Mouse (Mus musculus) hindbrain, embryonic 16.5 days (tissue): ENCODE measurements around the gene Ficd. TPM values are rescaled to one million over a fixed set of nuclear protein-coding genes. Genes with fewer than 3 reads are reported as not detected.

Experiments used
- ATAC-seq: fragments of 200-750 bp; cut with Nextera tagmentation; 2 replicates; pipeline ENCODE4 v1.8.0; 2017; ENCODE audit warnings: moderate TSS enrichment, moderate library complexity
- H3K27ac ChIP-seq: fragments of 300-500 bp; sonication (generic); 2 replicates; pipeline ENCODE4 v1.5.1; 2014; ENCODE audit warnings: low read depth, mild to moderate bottlenecking, control low read depth, low read length, moderate library complexity
- H3K27me3 ChIP-seq: fragments of 300-500 bp; sonication (generic); replicated peaks from 2 replicates; pipeline ENCODE4 v1.6.1; 2014; ENCODE audit warnings: low read length; ENCODE audit not compliant: control insufficient read depth, insufficient read depth
- H3K36me3 ChIP-seq: fragments of 300-500 bp; sonication (generic); 2 replicates; pipeline ENCODE4 v1.6.1; 2014; ENCODE audit warnings: mild to moderate bottlenecking, low read length, moderate library complexity, mixed read lengths; ENCODE audit not compliant: control insufficient read depth, insufficient read depth
- H3K4me1 ChIP-seq: fragments of 300-500 bp; sonication (generic); 2 replicates; pipeline ENCODE4 v1.6.1; 2014; ENCODE audit warnings: low read depth, low read length; ENCODE audit not compliant: control insufficient read depth, insufficient read depth
- H3K4me2 ChIP-seq: fragments of 300-500 bp; sonication (generic); 2 replicates; pipeline ENCODE4 v1.6.1; 2014; ENCODE audit warnings: mild to moderate bottlenecking, low read length, control low read depth, moderate library complexity
- H3K4me3 ChIP-seq: fragments of 300-500 bp; sonication (generic); 2 replicates; pipeline ENCODE4 v1.5.1; 2014; ENCODE audit warnings: mild to moderate bottlenecking, low read length, control low read depth, moderate library complexity
- H3K9ac ChIP-seq: fragments of 300-500 bp; sonication (generic); 2 replicates; pipeline ENCODE4 v1.6.1; 2014; ENCODE audit warnings: low read depth, mild to moderate bottlenecking, control low read depth, low read length, moderate library complexity
- H3K9me3 ChIP-seq: fragments of 300-500 bp; sonication (generic); 2 replicates; pipeline ENCODE4 v1.6.1; 2014; ENCODE audit warnings: mild to moderate bottlenecking, low read length, moderate library complexity; ENCODE audit not compliant: control insufficient read depth
- WGBS: fragments of 180-500 bp; shearing (Covaris S2); extraction: QIAGEN DNeasy Blood & Tissue Kit; methylation state at CpG from one replicate; pipeline ENCODE4 v1.1.7; 2014; 5-methylcytosine and 5-hydroxymethylcytosine counted together
- polyA plus RNA-seq: library from polyadenylated mRNA; unstranded; fragments of >200 nt; fragmentation: Nextera tagmentation; extraction: Ambion mirVana; gene quantifications from 2 replicates; pipeline ENCODE4 v1.2.1, GENCODE M21; 2015

Gene Ficd
- polyA plus RNA-seq, 1 experiment from 2014 or later = 10.9 TPM

DNA sequence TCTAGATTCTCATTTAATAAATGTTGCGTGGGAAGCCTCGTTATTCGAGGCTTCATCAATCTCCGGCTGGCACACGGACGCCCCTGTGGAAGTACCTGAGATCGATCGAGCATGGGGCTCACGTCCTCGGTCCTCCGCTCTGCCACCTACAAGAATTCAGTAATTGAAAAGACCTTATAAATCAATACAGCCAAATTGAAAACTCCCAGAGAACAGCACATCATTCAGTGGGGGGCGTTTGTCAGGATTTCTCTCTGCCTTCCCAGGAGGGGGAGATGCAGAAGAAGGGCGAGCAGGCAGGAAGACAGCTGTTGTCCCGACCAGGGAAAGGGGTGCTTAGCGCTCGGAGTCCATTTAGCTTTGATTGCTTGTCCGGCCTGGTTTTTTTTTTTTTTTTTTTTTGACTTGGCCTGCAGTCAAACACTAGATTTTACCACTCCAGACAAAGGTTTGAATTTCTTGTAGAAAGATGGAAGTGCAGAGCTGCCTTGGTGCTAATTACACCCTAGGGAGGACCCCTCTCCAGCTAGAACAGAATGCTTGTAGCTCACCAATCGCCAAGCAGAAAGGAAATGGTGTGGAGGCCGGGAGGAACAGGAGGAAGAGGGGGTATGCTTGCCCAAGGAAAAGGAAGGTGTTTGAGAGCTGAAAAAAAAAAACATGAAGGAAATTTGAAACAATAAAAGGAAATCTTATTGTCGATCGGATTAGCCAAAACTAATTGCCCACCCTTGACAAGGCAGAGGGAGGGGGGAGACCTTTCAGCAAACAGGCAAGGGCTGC lies 31.6 kb upstream of the Ficd start:
- WGBS = 36% methylated on average over 21 of the region's 21 CpGs

DNA sequence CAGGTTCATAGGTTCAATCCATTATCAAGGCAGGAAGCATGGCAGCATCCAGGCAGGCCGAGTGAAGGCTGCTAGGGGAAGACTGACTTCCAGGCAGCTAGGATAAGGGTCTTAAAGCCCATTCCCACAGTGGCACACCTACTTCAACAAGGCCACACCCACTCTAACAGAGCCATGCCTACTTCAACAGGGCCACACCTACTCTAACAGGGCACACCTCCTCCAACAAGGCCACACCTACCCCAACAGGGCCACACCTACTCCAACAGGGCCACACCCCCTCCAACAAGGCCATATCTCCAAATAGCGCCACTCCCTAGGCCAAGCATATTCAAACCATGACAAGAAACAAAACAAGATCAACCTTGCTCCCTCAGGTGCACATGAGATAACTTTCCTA lies 22.7 kb upstream of the Ficd start:
- no peak for ATAC-seq
- Histone ChIP-seq H3K4me2 (no peak overlapping the region), H3K36me3 (no peaks in the 10 kb centered on the region), H3K4me1 (peaks cover 18% of the 10 kb centered on the region), H3K9ac (no peak overlapping the region), H3K27me3 (no peaks in the 10 kb centered on the region), H3K4me3 (no peak overlapping the region), H3K9me3 (no peaks in the 10 kb centered on the region), H3K27ac (no peak overlapping the region)
- 71% methylated on average over 2 of the region's 2 CpGs for WGBS

More for the DNA sequence above, 31.6 kb upstream of the Ficd start:
- peak overlapping the region; percentile 62 for H3K27ac ChIP-seq
- H3K9ac ChIP-seq = no peak overlapping the region
- H3K4me2 ChIP-seq = no peak overlapping the region
- H3K27me3 ChIP-seq = no peaks in the 10 kb centered on the region
- peaks cover 12% of the 10 kb centered on the region for H3K4me1 ChIP-seq
- H3K9me3 ChIP-seq = no peaks in the 10 kb centered on the region
- H3K36me3 ChIP-seq = no peaks in the 10 kb centered on the region
- ATAC-seq = peak; percentile 77
- H3K4me3 ChIP-seq = no peak overlapping the region

DNA sequence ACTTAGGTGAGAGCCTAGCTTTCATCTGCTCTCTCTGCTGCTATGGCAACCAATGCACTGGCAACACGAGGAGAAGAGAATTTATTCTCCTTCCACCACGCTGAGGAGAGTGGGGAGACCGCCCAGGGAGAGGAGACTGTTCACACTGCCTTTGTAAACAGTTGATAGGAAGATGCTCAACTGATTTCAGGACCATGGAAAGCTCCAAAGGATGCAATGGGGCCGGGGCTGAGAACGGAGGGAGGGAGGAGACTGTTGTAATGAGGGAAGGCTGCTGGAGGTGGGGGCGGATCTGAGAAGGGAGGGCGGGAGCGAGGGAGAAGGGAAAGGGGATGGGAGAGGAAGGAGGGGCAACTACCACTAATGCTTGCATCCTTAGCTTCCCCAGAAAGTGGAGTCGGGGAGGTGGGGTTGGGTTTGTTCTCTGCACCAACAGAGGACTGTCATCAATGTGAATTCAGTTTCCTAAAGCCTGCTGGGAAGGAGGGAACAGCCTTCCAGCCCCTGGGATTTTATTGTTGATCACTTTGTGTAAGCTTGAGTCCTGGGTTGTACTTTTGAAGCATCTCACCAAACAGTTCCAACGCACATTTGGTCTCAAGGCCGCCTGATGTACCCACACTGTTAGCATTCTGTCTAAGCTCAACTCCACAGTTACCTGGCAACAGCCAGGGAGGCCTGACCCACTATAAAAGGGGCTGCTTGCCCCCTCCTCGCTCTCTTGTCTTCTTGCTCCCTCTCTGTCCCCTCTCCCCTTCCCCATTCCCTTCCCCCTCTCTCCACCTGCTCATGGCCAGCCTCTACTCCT lies 18.8 kb upstream of the Ficd start:
- H3K27me3 ChIP-seq = no peaks in the 10 kb centered on the region
- no peak overlapping the region for H3K9ac ChIP-seq
- 4% methylated on average over 12 of the region's 12 CpGs for WGBS
- peak; percentile 92 for ATAC-seq
- peak overlapping the region; percentile 34; the same call in 1 of the 2 replicates for H3K4me2 ChIP-seq
- H3K4me3 ChIP-seq = no peak overlapping the region
- peak overlapping the region; percentile 83 for H3K27ac ChIP-seq
- H3K9me3 ChIP-seq = no peaks in the 10 kb centered on the region
- no peaks in the 10 kb centered on the region for H3K36me3 ChIP-seq
- peaks cover 26% of the 10 kb centered on the region for H3K4me1 ChIP-seq

DNA sequence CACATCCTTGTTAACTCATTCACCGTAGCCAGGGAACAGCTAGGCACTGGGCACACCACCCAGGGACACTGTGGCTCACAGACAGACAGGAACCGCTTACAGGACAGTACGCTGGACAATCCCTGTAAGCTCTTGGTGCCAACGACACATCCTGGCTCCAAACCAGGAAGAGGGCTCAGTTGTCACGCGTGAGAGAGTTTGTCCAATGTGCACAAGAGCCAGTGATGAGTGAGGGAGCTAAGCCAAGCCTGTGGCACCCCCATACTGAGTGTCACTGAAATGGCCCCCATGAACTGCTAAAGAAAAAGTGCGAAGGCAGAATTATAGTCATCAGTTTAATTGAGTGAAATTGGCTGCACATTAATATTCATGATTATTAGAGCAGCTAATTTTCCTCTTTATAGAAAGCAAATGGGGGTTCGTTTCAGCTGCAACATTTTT lies 16.4 kb upstream of the Ficd start:
- H3K4me3 ChIP-seq = no peak overlapping the region
- H3K27me3 ChIP-seq = no peaks in the 10 kb centered on the region
- no peaks in the 10 kb centered on the region for H3K36me3 ChIP-seq
- no peak for ATAC-seq
- 47% methylated on average over 8 of the region's 8 CpGs for WGBS
- no peak overlapping the region for H3K9ac ChIP-seq
- no peaks in the 10 kb centered on the region for H3K9me3 ChIP-seq
- H3K4me2 ChIP-seq = no peak overlapping the region
- peak overlapping the region; percentile 48 for H3K27ac ChIP-seq
- peaks cover 28% of the 10 kb centered on the region for H3K4me1 ChIP-seq

DNA sequence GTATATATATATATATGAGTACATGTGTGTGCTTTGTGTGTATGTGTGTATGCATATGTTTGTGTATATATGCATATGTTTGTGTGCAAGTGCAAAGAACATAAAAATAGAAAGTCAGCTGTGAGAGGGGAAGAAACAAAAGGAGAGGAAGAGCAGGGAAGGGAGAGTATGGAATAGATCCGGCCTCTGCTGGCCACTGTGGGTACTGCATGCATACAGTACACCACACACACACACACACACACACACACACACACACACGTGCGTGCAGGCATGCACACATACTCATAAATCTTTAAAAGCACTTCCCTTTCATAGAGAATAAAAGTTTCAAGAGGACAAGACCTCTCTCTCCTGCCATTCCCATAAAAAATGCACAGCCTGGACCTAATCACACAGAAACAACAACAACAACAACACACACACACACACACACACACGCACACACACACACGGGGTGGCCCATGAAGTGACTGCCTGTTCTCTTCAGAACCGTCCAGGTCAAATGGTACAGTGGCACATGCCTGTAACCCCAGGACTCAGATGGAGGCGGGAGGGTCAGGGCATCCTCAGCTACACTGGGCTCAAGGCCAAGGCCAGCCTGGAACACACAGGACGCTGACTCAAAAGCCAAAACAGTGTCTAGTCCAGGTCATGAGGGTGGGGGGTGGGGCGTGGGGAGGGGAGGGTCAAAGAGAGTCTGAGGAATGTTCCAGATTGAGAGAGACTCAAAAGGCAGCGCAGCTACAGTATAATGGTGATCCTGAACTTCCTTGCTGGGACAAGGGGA lies 13.2 kb upstream of the Ficd start:
- no peak overlapping the region for H3K9ac ChIP-seq
- H3K4me2 ChIP-seq = no peak overlapping the region
- no peak overlapping the region for H3K4me3 ChIP-seq
- ATAC-seq = no peak
- peaks cover 11% of the 10 kb centered on the region for H3K4me1 ChIP-seq
- H3K27me3 ChIP-seq = no peaks in the 10 kb centered on the region
- H3K36me3 ChIP-seq = no peaks in the 10 kb centered on the region
- 85% methylated on average over 10 of the region's 10 CpGs for WGBS
- H3K27ac ChIP-seq = no peak overlapping the region
- H3K9me3 ChIP-seq = no peaks in the 10 kb centered on the region

GRCm38 (mm10) chr5:113723567-113724237 lies 11.9 kb upstream of the Ficd start:
- 0 out of 2 replicates have a peak, but pooled peaks have one; percentile 3 for ATAC-seq
- WGBS = 33% methylated on average over 8 of the region's 8 CpGs

DNA sequence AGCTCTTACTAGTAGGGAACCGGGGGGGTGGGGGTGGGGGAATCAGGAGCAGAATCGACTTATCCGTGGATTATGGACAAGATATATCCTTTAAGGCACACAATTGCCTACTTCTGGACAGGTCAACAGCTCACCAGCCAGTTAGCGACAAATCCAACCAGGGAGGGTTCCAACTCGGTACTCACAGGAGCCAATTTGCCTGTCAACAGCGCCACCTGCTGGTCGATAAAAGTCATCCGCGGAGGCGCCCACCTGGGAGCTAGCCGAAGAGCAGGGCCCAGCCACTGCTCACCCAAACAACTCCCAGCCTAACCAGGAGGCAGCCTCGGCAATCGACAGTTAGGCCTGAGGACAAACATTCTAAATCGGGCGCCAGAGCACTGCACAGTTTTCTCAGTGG lies 11.2 kb upstream of the Ficd start, which contains the start of gene 1700069L16Rik:
Gene 1700069L16Rik, minus strand, starts transcription at position 327 of the 400 bp plus-strand sequence.
- Histone ChIP-seq H3K27ac (peak within 1 kb of the TSS; percentile 50; the same call in 1 of the 2 replicates), H3K4me1 (peaks cover 6% of the 10 kb centered on the region; the same call in 1 of the 2 replicates), H3K4me2 (no peak within 1 kb of the TSS), H3K36me3 (no peaks in the 10 kb centered on the region), H3K4me3 (no peak within 1 kb of the TSS), H3K9ac (no peak within 1 kb of the TSS), H3K27me3 (no peaks in the 10 kb centered on the region), H3K9me3 (no peaks in the 10 kb centered on the region)
- 6% methylated on average over 15 of the region's 15 CpGs for WGBS
- ATAC-seq = peak; percentile 80

More at GRCm38 (mm10) chr5:113723567-113724237, 11.9 kb upstream of the Ficd start:
- Histone ChIP-seq H3K4me1 (peaks cover 11% of the 10 kb centered on the region), H3K9me3 (no peaks in the 10 kb centered on the region), H3K36me3 (no peaks in the 10 kb centered on the region), H3K9ac (no peak overlapping the region), H3K27ac (no peak overlapping the region; the same call in 1 of the 2 replicates), H3K4me3 (no peak overlapping the region), H3K27me3 (no peaks in the 10 kb centered on the region), H3K4me2 (no peak overlapping the region)

- 66% methylated on average over 12 of the region's 12 CpGs for WGBS
- no peak overlapping the region for H3K27ac ChIP-seq
- ATAC-seq = no peak
Observed at GRCm38 (mm10) chr5:113725417-113725816, 10.2 kb upstream of the Ficd start.

More at GRCm38 (mm10) chr5:113725417-113725816, 10.2 kb upstream of the Ficd start:
- Histone ChIP-seq H3K9me3 (no peaks in the 10 kb centered on the region), H3K4me1 (peaks cover 7% of the 10 kb centered on the region), H3K36me3 (no peaks in the 10 kb centered on the region), H3K4me3 (no peak overlapping the region), H3K27me3 (no peaks in the 10 kb centered on the region), H3K9ac (no peak overlapping the region), H3K4me2 (no peak overlapping the region)
